10 mouse cellular contexts compared by ENCODE assay signal in genomic region chr11:96929096-96929765, GRCm38 (mm10). TPM values are rescaled to one million over a fixed set of nuclear protein-coding genes. Genes with fewer than 3 reads are reported as not detected.
DNase-seq lines count a peak whose midpoint lies in the region; ATAC-seq lines count a peak whose summit lies in the region.
"Had no signal": no experiment of that assay in that cellular context is flagged by ENCODE, and none has a peak within 500 bp of the region (broad histone marks: within the 10 kb centered on the region; RNA-seq: fewer than 3 reads in every experiment).

No protein-coding gene starts in this region.

- H3K4me3 ChIP-seq in forebrain, embryonic 10.5 days: 0 out of 2 replicates have a peak overlapping the region, but pooled peaks have one; percentile 1
- no peak overlapping the region for H3K4me3 ChIP-seq in forebrain, embryonic 12.5 days (replicated peaks)
- H3K4me3 ChIP-seq in kidney, embryonic 16.5 days (ENCODE audit: low read length): peak overlapping the region; percentile 50
- H3K4me3 ChIP-seq in lung, embryonic 15.5 days: peak overlapping the region; percentile 42
- H3K4me3 ChIP-seq: myocyte had no signal

- ATAC-seq in forebrain, embryonic 12.5 days (ENCODE audit: low FRiP score): no peak
- ATAC-seq in kidney, embryonic 16.5 days (ENCODE audit: low FRiP score, low TSS enrichment): peak; percentile 89
- ATAC-seq in lung, embryonic 15.5 days (ENCODE audit: borderline replicate concordance, extremely low read depth, low FRiP score, low TSS enrichment): peak; percentile 77

- peaks cover 33% of the 10 kb centered on the region for H3K27me3 ChIP-seq in forebrain, embryonic 10.5 days (ENCODE audit: poor library complexity, severe bottlenecking)
- H3K27me3 ChIP-seq in forebrain, embryonic 12.5 days: peaks cover 34% of the 10 kb centered on the region
- no peaks in the 10 kb centered on the region for H3K27me3 ChIP-seq in kidney, embryonic 16.5 days (ENCODE audit: insufficient read depth, low read length)
- peaks cover 9% of the 10 kb centered on the region; the same call in 1 of the 2 replicates for H3K27me3 ChIP-seq in lung, embryonic 15.5 days

- H3K4me1 ChIP-seq in forebrain, embryonic 10.5 days: peaks cover 21% of the 10 kb centered on the region; the same call in 1 of the 2 replicates
- H3K4me1 ChIP-seq in forebrain, embryonic 12.5 days: peaks cover 9% of the 10 kb centered on the region
- H3K4me1 ChIP-seq in kidney, embryonic 16.5 days (ENCODE audit: insufficient read depth, low read length): peaks cover 17% of the 10 kb centered on the region
- H3K4me1 ChIP-seq in lung, embryonic 15.5 days: peaks cover 23% of the 10 kb centered on the region

- H3K36me3 ChIP-seq in forebrain, embryonic 10.5 days (replicated peaks): no peaks in the 10 kb centered on the region
- no peaks in the 10 kb centered on the region for H3K36me3 ChIP-seq in forebrain, embryonic 12.5 days (replicated peaks)
- no peaks in the 10 kb centered on the region for H3K36me3 ChIP-seq in kidney, embryonic 16.5 days (ENCODE audit: insufficient read depth, low read length)
- no peaks in the 10 kb centered on the region for H3K36me3 ChIP-seq in lung, embryonic 15.5 days

- 20% methylated on average over 13 of the region's 13 CpGs for WGBS in forebrain, embryonic 10.5 days
- 15% methylated on average over 13 of the region's 13 CpGs for WGBS in forebrain, embryonic 12.5 days
- 10% methylated on average over 13 of the region's 13 CpGs for WGBS in kidney, embryonic 16.5 days
- WGBS in lung, embryonic 15.5 days: 7% methylated on average over 13 of the region's 13 CpGs

- peak overlapping the region; percentile 8 for H3K27ac ChIP-seq in forebrain, embryonic 10.5 days
- no peak overlapping the region for H3K27ac ChIP-seq in forebrain, embryonic 12.5 days
- peak overlapping the region; percentile 99 for H3K27ac ChIP-seq in kidney, embryonic 16.5 days (ENCODE audit: low read length)
- peak overlapping the region; percentile 96 for H3K27ac ChIP-seq in lung, embryonic 15.5 days

- no peak overlapping the region for H3K9ac ChIP-seq in forebrain, embryonic 12.5 days
- H3K9ac ChIP-seq in kidney, embryonic 16.5 days (replicated peaks; ENCODE audit: low read length): peak overlapping the region; percentile 72
- peak overlapping the region; percentile 44 for H3K9ac ChIP-seq in lung, embryonic 15.5 days

- no peaks in the 10 kb centered on the region for H3K9me3 ChIP-seq in forebrain, embryonic 10.5 days
- H3K9me3 ChIP-seq in forebrain, embryonic 12.5 days: no peaks in the 10 kb centered on the region
- no peaks in the 10 kb centered on the region for H3K9me3 ChIP-seq in kidney, embryonic 16.5 days (ENCODE audit: low read length)
- no peaks in the 10 kb centered on the region for H3K9me3 ChIP-seq in lung, embryonic 15.5 days

- DNase-seq in forebrain, embryonic 10.5 days (ENCODE audit: extremely low spot score, low spot score): no peak
- DNase-seq in R1 (ENCODE audit: low read depth, low spot score) (peak; percentile 35), MN1 (ENCODE audit: low spot score) (no peak)
- DNase-seq in right cerebral cortex, postnatal 14 days: no peak
- no peak for DNase-seq in cerebellum, adult 8-10 months
- DNase-seq: cerebellum, adult 11 months had no signal

- H3K4me2 ChIP-seq in forebrain, embryonic 12.5 days: no peak overlapping the region
- H3K4me2 ChIP-seq in kidney, embryonic 16.5 days (replicated peaks; ENCODE audit: low read depth, low read length): peak overlapping the region; percentile 52
- H3K4me2 ChIP-seq in lung, embryonic 15.5 days: peak overlapping the region; percentile 51

RNA-seq across cellular contexts. Expression of gene Prr15l, which starts 1.3 kb away (rescaled TPM):
- 0.36 and 0.40 TPM in 2 replicates for polyA plus RNA-seq in forebrain, embryonic 10.5 days (2016; fragmentation: Nextera tagmentation; extraction: Ambion mirVana)
- 0.58 and 0.60 TPM in 2 replicates for polyA plus RNA-seq in forebrain, embryonic 12.5 days (2016; fragmentation: Nextera tagmentation; extraction: Ambion mirVana)
- 52.5 and 55.8 TPM in 2 replicates for polyA plus RNA-seq in kidney, embryonic 16.5 days (2015; fragmentation: Nextera tagmentation; extraction: Ambion mirVana)
- 38.2 and 40.1 TPM in 2 replicates for polyA plus RNA-seq in lung, embryonic 15.5 days (2015; fragmentation: Nextera tagmentation; extraction: Ambion mirVana)

RNA-seq across cellular contexts. Expression of gene Cdk5rap3, which starts 12.9 kb away (rescaled TPM):
- polyA plus RNA-seq in forebrain, embryonic 10.5 days (2016; fragmentation: Nextera tagmentation; extraction: Ambion mirVana): 107 and 111 TPM in 2 replicates
- 102 and 106 TPM in 2 replicates for polyA plus RNA-seq in forebrain, embryonic 12.5 days (2016; fragmentation: Nextera tagmentation; extraction: Ambion mirVana)
- 83.7 and 88.3 TPM in 2 replicates for polyA plus RNA-seq in kidney, embryonic 16.5 days (2015; fragmentation: Nextera tagmentation; extraction: Ambion mirVana)
- polyA plus RNA-seq in lung, embryonic 15.5 days (2015; fragmentation: Nextera tagmentation; extraction: Ambion mirVana): 65.8 and 67.2 TPM in 2 replicates

RNA-seq across cellular contexts. Expression of gene Pnpo, which starts 14.6 kb away (rescaled TPM):
- polyA plus RNA-seq in forebrain, embryonic 10.5 days (2016; fragmentation: Nextera tagmentation; extraction: Ambion mirVana): 36.8 and 40.7 TPM in 2 replicates
- 17.2 and 17.4 TPM in 2 replicates for polyA plus RNA-seq in forebrain, embryonic 12.5 days (2016; fragmentation: Nextera tagmentation; extraction: Ambion mirVana)
- polyA plus RNA-seq in kidney, embryonic 16.5 days (2015; fragmentation: Nextera tagmentation; extraction: Ambion mirVana): 38.0 TPM in 2 replicates
- 30.4 and 34.3 TPM in 2 replicates for polyA plus RNA-seq in lung, embryonic 15.5 days (2015; fragmentation: Nextera tagmentation; extraction: Ambion mirVana)

RNA-seq across cellular contexts. Expression of gene Sp2, which starts 53.5 kb away (rescaled TPM):
- polyA plus RNA-seq in forebrain, embryonic 10.5 days (2016; fragmentation: Nextera tagmentation; extraction: Ambion mirVana): 29.7 and 30.9 TPM in 2 replicates
- polyA plus RNA-seq in forebrain, embryonic 12.5 days (2016; fragmentation: Nextera tagmentation; extraction: Ambion mirVana): 23.1 and 27.2 TPM in 2 replicates
- 21.2 and 25.1 TPM in 2 replicates for polyA plus RNA-seq in kidney, embryonic 16.5 days (2015; fragmentation: Nextera tagmentation; extraction: Ambion mirVana)
- polyA plus RNA-seq in lung, embryonic 15.5 days (2015; fragmentation: Nextera tagmentation; extraction: Ambion mirVana): 15.7 and 17.9 TPM in 2 replicates

Comparison
In these comparisons a context has a peak if more than half of its experiments do, and no peak if none do; other contexts are left out.
1. RNA of gene Prr15l, which starts 1.3 kb away (polyA plus RNA-seq): 52.5 to 55.8 TPM in kidney, embryonic 16.5 days and 38.2 to 40.1 TPM in lung, embryonic 15.5 days; 0.58 to 0.60 TPM in forebrain, embryonic 12.5 days and 0.36 to 0.40 TPM in forebrain, embryonic 10.5 days; every median in the first group is over 10 times any median in the second.